In genomic region chr16:25557181-25557580, GRCm38 (mm10) we compare ENCODE assay signal across 16 mouse cellular contexts.
"Had no signal": no experiment of that assay in that cellular context is flagged by ENCODE, and none has a peak within 500 bp of the region (broad histone marks: within the 10 kb centered on the region; RNA-seq: fewer than 3 reads in every experiment).

No protein-coding gene starts in this region.

- H3K4me2 ChIP-seq: neural tube, embryonic 13.5 days; neural tube, embryonic 15.5 days; stomach, embryonic 15.5 days had no signal

- H3K4me3 ChIP-seq: neural tube, embryonic 13.5 days; neural tube, embryonic 15.5 days; stomach, embryonic 15.5 days had no signal

- H3K4me1 ChIP-seq: neural tube, embryonic 13.5 days; neural tube, embryonic 15.5 days; stomach, embryonic 15.5 days had no signal

- H3K9ac ChIP-seq: neural tube, embryonic 13.5 days; neural tube, embryonic 15.5 days; stomach, embryonic 15.5 days had no signal

- H3K27ac ChIP-seq: neural tube, embryonic 13.5 days; neural tube, embryonic 15.5 days; stomach, embryonic 15.5 days; stomach, postnatal 0 days had no signal

- DNase-seq: retina, postnatal 1 day; right cerebral cortex, adult 18-20 months; right cerebral cortex, postnatal 14 days; right cerebral cortex, postnatal 25 days; right cerebral cortex, postnatal 4 days; spleen, adult 18-20 months; thymus, adult 18-20 months; thymus, adult 2 months; thymus, postnatal 14 days; thymus, postnatal 25 days; thymus, postnatal 36 days; thymus, postnatal 4 days had no signal

- H3K27me3 ChIP-seq: neural tube, embryonic 13.5 days; neural tube, embryonic 15.5 days; stomach, embryonic 15.5 days had no signal

- H3K36me3 ChIP-seq: neural tube, embryonic 13.5 days; neural tube, embryonic 15.5 days; stomach, embryonic 15.5 days had no signal
